Mouse (Mus musculus) limb, embryonic 11.5 days (tissue): ENCODE data around the gene Nxpe4. TPM values are rescaled to one million over a fixed set of nuclear protein-coding genes. Genes with fewer than 3 reads are reported as not detected.

ENCODE experiments used
- ATAC-seq: fragments of 200-750 bp; cut with Nextera tagmentation; 2 replicates; pipeline ENCODE4 v1.8.0; 2017; ENCODE audit warnings: low read depth; ENCODE audit not compliant: insufficient number of reproducible peaks, low FRiP score, low TSS enrichment
- DNase-seq: peaks from one replicate; pipeline ENCODE4 v3.0.0-alpha.2; 2015; ENCODE audit warnings: low spot score
- H3K27ac ChIP-seq: fragments of 300-500 bp; sonication (generic); replicated peaks from 2 replicates; pipeline ENCODE4 v1.5.1; 2014; ENCODE audit warnings: low read depth, mild to moderate bottlenecking, low read length
- H3K27me3 ChIP-seq: fragments of 300-500 bp; sonication (generic); 2 replicates; pipeline ENCODE4 v1.6.1; 2014; ENCODE audit warnings: mild to moderate bottlenecking, low read length, mixed read lengths; ENCODE audit not compliant: control insufficient read depth, insufficient read depth
- H3K36me3 ChIP-seq: fragments of 300-500 bp; sonication (generic); 2 replicates; pipeline ENCODE4 v1.6.1; 2014; ENCODE audit warnings: mild to moderate bottlenecking, low read length, moderate library complexity, mixed read lengths; ENCODE audit not compliant: control insufficient read depth, insufficient read depth
- H3K4me1 ChIP-seq: fragments of 300-500 bp; sonication (generic); 2 replicates; pipeline ENCODE4 v1.6.1; 2014; ENCODE audit warnings: low read length, mixed read lengths; ENCODE audit not compliant: control insufficient read depth, insufficient read depth
- H3K4me2 ChIP-seq: fragments of 300-500 bp; sonication (generic); 2 replicates; pipeline ENCODE4 v1.6.1; 2014; ENCODE audit warnings: low read depth, mild to moderate bottlenecking, moderate library complexity; ENCODE audit not compliant: severe bottlenecking
- H3K4me3 ChIP-seq: fragments of 300-500 bp; sonication (generic); 2 replicates; pipeline ENCODE4 v1.5.1; 2014; ENCODE audit warnings: low read depth, low read length
- H3K9ac ChIP-seq: fragments of 300-500 bp; sonication (generic); 2 replicates; pipeline ENCODE4 v1.6.1; 2014; ENCODE audit warnings: mild to moderate bottlenecking, low read length
- H3K9me3 ChIP-seq: fragments of 300-500 bp; sonication (generic); 2 replicates; pipeline ENCODE4 v1.6.1; 2016; ENCODE audit warnings: low read length; ENCODE audit not compliant: control insufficient read depth
- WGBS: fragments of 180-500 bp; shearing (Covaris S2); extraction: QIAGEN DNeasy Blood & Tissue Kit; methylation state at CpG from one replicate; pipeline ENCODE4 v1.1.7; 2014; 5-methylcytosine and 5-hydroxymethylcytosine counted together
- polyA plus RNA-seq: library from polyadenylated mRNA; unstranded; fragments of >200 nt; fragmentation: Nextera tagmentation; extraction: Ambion mirVana; gene quantifications from 2 replicates; pipeline ENCODE4 v1.2.1, GENCODE M21; 2014

Nxpe4 gene
- polyA plus RNA-seq, 1 experiment from 2014 or later: 7.0 TPM

DNA sequence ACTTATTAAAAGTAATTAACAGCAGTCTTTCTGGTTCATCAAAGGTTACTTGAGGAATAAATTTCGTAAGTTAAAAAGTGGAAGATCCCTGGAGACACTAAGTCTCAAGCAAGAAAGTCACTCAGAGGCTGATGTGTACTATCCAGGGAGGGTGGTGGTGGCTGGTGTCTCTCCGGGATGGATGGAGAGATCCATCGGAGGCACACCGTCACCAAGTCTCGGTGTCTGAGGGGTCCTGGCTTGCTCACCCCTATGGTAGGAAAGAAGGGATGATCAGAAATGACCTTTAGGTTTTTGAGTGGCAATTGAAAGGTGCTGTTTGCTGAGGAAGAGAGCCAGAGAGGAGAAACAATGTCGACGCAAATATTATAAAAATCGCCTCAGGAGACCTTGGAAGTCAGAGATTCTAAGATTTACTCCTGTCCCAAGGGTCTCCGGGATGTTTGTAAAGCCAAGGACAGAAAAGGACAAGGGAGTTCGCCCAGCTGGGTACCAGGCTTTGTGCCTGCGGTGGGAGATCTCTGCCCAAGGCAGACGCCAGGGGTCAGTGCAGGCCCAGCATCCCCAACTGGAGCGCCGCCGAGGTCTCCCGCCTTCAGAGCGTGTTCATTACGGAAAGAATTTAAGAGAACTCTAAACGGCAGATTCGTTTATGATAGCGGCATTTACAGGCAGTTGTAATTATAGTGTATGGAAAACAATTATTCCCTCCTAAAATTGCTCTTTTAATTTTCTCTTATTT, 104.6 kb downstream of the Nxpe4 start:
- ATAC-seq (peak; percentile 77; the same call in 1 of the 2 replicates), DNase-seq (peak; percentile 88)
- Histone ChIP-seq H3K9ac (no peak overlapping the region), H3K27ac (no peak overlapping the region), H3K4me3 (peak overlapping the region; percentile 45), H3K4me1 (0 out of 2 replicates have a peak, but pooled peaks cover 4% of the 10 kb centered on the region), H3K27me3 (no peaks in the 10 kb centered on the region), H3K9me3 (no peaks in the 10 kb centered on the region), H3K4me2 (peak overlapping the region; percentile 83), H3K36me3 (no peaks in the 10 kb centered on the region)
- WGBS: 14% methylated on average over 21 of the region's 21 CpGs

DNA sequence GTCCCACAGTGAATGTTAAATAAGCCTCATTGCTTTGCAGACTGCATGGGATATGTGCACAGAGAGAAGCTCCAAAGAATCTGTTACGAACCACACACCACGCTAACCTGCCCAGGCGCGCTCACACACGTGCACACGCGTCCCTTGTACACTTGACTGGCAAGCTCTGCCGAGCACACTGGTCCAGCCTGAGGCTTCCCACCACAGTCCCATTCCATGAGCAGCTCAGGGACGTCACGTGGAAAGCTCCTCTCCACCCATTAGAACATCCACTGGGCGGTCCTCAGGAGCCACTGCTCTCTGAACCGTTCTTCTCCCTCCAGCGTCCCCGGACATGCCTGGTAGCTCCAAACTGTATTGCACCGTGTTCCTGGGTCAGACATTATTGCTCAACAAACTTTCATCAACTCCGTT, 105.2 kb downstream of the Nxpe4 start:
- no peak overlapping the region for H3K27ac ChIP-seq

DNA sequence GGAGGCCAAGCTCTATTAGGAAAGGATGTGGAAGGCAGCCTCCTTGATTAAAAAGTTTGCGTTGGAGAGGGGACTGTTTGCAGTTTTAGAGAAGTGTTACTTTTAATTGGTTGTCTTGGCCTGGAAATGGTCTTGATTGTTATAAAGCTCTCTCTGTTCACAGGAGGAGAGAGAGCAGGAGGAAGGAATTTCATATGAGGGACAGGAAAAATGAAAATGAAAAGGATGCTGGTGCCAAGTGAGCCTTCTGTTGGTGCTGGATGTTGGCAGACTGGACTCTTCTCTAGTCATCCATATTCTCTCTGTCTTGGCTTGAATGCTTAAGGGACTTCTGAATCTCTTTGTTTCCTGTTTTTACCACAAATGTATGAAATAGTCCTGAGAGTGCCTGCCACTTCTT, 106.1 kb downstream of the Nxpe4 start:
- 43% methylated on average over 1 of the region's 1 CpGs for WGBS
- Histone ChIP-seq H3K4me2 (no peak overlapping the region), H3K36me3 (no peaks in the 10 kb centered on the region), H3K4me1 (0 out of 2 replicates have a peak, but pooled peaks cover 4% of the 10 kb centered on the region), H3K4me3 (no peak overlapping the region), H3K27me3 (no peaks in the 10 kb centered on the region), H3K9ac (no peak overlapping the region), H3K9me3 (no peaks in the 10 kb centered on the region), H3K27ac (no peak overlapping the region)
- DNase-seq (no peak), ATAC-seq (no peak)

More for the DNA sequence above, 105.2 kb downstream of the Nxpe4 start:
- Histone ChIP-seq H3K27me3 (no peaks in the 10 kb centered on the region), H3K36me3 (no peaks in the 10 kb centered on the region), H3K9me3 (no peaks in the 10 kb centered on the region), H3K4me3 (peak overlapping the region; percentile 45), H3K4me2 (peak overlapping the region; percentile 83), H3K9ac (peak overlapping the region; percentile 56), H3K4me1 (0 out of 2 replicates have a peak, but pooled peaks cover 4% of the 10 kb centered on the region)
- DNase-seq (peak; percentile 73), ATAC-seq (peak; percentile 78; the same call in 1 of the 2 replicates)
- WGBS: under 1% methylated on average over 16 of the region's 16 CpGs

DNA sequence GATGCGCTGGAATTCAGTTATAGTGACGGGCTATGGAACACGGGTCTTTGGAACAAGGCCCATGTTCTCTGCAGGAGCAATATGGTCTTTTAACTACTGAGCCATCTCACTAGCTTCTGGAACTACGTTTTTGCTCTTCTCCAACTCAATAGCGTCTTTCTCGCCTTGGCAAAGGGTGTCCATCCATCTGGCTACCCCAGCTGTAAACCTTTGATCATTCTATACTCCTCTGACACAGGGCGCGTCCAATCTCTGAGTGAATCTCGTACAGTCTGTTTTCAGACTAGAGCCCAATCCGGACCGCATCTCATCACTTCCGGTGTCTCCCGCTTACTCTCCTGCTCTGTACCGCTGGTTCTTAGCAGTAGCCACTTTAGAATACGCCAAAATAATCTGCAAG, 115.0 kb downstream of the Nxpe4 start:
- Histone ChIP-seq H3K9me3 (no peaks in the 10 kb centered on the region), H3K36me3 (no peaks in the 10 kb centered on the region), H3K27me3 (no peaks in the 10 kb centered on the region), H3K4me3 (no peak overlapping the region), H3K9ac (no peak overlapping the region), H3K27ac (no peak overlapping the region), H3K4me1 (no peaks in the 10 kb centered on the region), H3K4me2 (no peak overlapping the region)
- ATAC-seq (no peak), DNase-seq (no peak)
- 94% methylated on average over 15 of the region's 15 CpGs for WGBS

GRCm38 (mm10) chr9:48284221-48284620, 122.4 kb downstream of the Nxpe4 start:
- H3K4me1 ChIP-seq: no peaks in the 10 kb centered on the region
- H3K4me3 ChIP-seq: no peak overlapping the region
- no peak for DNase-seq
- H3K36me3 ChIP-seq: no peaks in the 10 kb centered on the region
- H3K27me3 ChIP-seq: no peaks in the 10 kb centered on the region
- H3K9me3 ChIP-seq: no peaks in the 10 kb centered on the region
- no peak overlapping the region for H3K9ac ChIP-seq
- no peak overlapping the region for H3K4me2 ChIP-seq
- no peak for ATAC-seq
- WGBS: 86% methylated on average over 8 of the region's 8 CpGs
- no peak overlapping the region for H3K27ac ChIP-seq

DNA sequence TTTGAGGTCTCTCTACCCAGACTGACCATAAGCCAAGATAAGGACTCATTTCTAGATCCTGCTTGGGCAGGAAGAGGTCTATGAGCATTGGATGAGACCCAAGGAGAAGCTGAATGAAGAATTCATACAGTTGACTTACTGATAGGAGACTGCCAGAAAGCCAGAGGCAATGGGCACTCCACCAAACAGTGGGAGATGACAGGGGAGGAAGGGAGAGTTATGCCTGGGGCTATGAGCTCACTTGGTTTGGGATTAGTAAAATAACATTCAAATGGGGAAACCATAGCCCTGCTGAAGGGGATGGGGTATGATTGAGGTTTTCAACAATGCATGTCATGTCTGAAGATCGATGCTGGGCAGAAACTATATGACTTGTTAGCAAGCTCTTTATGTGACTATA, 128.5 kb downstream of the Nxpe4 start:
- H3K4me2 ChIP-seq: no peak overlapping the region
- no peak overlapping the region for H3K27ac ChIP-seq
- no peak overlapping the region for H3K4me3 ChIP-seq
- H3K9ac ChIP-seq: no peak overlapping the region
- no peak for DNase-seq
- H3K4me1 ChIP-seq: no peaks in the 10 kb centered on the region
- ATAC-seq: no peak
- no peaks in the 10 kb centered on the region for H3K9me3 ChIP-seq
- 94% methylated on average over 1 of the region's 1 CpGs for WGBS
- no peaks in the 10 kb centered on the region for H3K36me3 ChIP-seq
- H3K27me3 ChIP-seq: no peaks in the 10 kb centered on the region

- Histone ChIP-seq H3K4me3 (no peak overlapping the region), H3K36me3 (no peaks in the 10 kb centered on the region), H3K27ac (no peak overlapping the region), H3K4me2 (no peak overlapping the region), H3K9ac (no peak overlapping the region), H3K9me3 (no peaks in the 10 kb centered on the region), H3K27me3 (no peaks in the 10 kb centered on the region), H3K4me1 (no peaks in the 10 kb centered on the region)
- no peak for DNase-seq
- 71% methylated on average over 2 of the region's 2 CpGs for WGBS
- no peak for ATAC-seq
These were observed 132.9 kb downstream of the Nxpe4 start for GRCm38 (mm10) chr9:48294754-48295153.

GRCm38 (mm10) chr9:48298983-48299382, 137.2 kb downstream of the Nxpe4 start:
- Histone ChIP-seq H3K9ac (no peak overlapping the region), H3K9me3 (no peaks in the 10 kb centered on the region), H3K4me2 (no peak overlapping the region), H3K4me1 (no peaks in the 10 kb centered on the region), H3K36me3 (no peaks in the 10 kb centered on the region), H3K27ac (no peak overlapping the region), H3K27me3 (no peaks in the 10 kb centered on the region), H3K4me3 (no peak overlapping the region)
- WGBS: 77% methylated on average over 7 of the region's 7 CpGs
- no peak for ATAC-seq
- DNase-seq: no peak
